In the genomic region with DNA sequence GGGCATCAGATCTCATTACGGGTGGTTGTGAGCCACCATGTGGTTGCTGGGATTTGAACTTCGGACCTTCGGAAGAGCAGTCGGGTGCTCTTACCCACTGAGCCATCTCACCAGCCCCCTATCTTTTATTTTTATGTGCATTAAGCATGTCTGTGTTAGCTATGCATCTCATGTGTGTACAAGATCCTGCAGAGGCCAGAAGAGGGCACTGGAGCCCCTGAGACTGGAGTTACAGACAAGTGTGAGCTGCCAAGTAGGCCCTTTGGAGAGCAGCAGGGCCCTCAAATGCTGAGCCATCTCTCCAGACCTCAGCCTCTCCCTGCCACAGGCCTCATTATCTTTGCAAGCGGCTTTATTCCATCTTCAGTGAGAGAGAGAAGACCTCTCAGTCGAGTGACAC, we compare ENCODE assay signal across 1 mouse cellular context.
A peak's percentile ranks its signal among the peaks of the same experiment; 100 is the strongest.
TF ChIP-seq lines count a peak whose summit lies in the region.

No protein-coding gene starts in this region.

TF ChIP-seq in MEL, 35 proteins besides CTCF, POLR2A, EP300 and RAD21:
- TF ChIP-seq TBP (IDR thresholded peaks at IDR 0.05; ENCODE audit: low read depth, low read length): 0 out of 2 replicates have a peak, but pooled peaks have one; percentile 43
- peak; percentile 25; the same call in 1 of the 2 replicates for TF ChIP-seq ZC3H11A (IDR thresholded peaks at IDR 0.05; ENCODE audit: low read depth, low read length)
- TF ChIP-seq SMC3 (IDR thresholded peaks at IDR 0.05; ENCODE audit: low read depth, low read length): peak; percentile 64
